Mouse (Mus musculus) macrophage (primary cell): Measurements from ENCODE around the gene Poc1b. TPM values are rescaled to one million over a fixed set of nuclear protein-coding genes. Genes with fewer than 3 reads are reported as not detected.
"Not testable (repeated sequence)": the region's sequence is repeated elsewhere in the genome, so short reads cannot be mapped to it uniquely, and the experiment has no call there.

ENCODE experiments used
- H3K27ac ChIP-seq: fragments of 350-480 bp; formaldehyde crosslinking; 2 replicates; pipeline ENCODE4 v1.9.0; 2021
- H3K36me3 ChIP-seq: fragments of 350-480 bp; formaldehyde crosslinking; 2 replicates; pipeline ENCODE4 v1.9.0; 2021; ENCODE audit errors: inconsistent target
- H3K4me3 ChIP-seq: fragments of 350-480 bp; formaldehyde crosslinking; 2 replicates; pipeline ENCODE4 v1.9.0; 2021; ENCODE audit errors: inconsistent target
- H3K79me2 ChIP-seq: fragments of 350-480 bp; formaldehyde crosslinking; 2 replicates; pipeline ENCODE4 v1.9.0; 2021; ENCODE audit errors: inconsistent target
- WGBS: methylation state at CpG from one replicate; pipeline ENCODE4 v1.1.7; 2026; ENCODE audit warnings: inconsistent platforms; ENCODE audit not compliant: missing documents; 5-methylcytosine and 5-hydroxymethylcytosine counted together
- polyA plus RNA-seq: library from polyadenylated mRNA; stranded (reverse); fragments of 250-400 nt; gene quantifications from 3 replicates; pipeline ENCODE4 v1.2.4, GENCODE M21; 2018; ENCODE audit warnings: inconsistent platforms

Poc1b gene
- polyA plus RNA-seq, 1 experiment from 2014 or later: 22.8 TPM

DNA sequence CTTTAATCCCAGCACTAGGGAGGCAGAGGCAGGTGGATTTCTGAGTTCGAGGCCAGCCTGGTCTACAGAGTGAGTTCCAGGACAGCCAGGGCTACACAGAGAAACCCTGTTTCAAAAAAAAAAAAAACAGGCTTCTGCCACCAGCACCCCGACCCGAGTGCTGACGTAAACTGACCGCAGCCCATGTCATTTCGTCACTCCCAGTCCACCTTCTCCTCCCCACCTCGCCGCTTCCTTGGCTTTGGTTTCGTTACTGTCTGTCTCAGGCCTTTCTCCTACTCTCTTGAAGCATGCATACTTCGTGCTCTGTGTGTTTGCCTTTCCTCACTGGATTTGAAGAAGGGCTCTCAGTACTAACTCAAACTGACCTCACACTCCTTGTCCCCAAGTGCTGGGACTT, 50.9 kb downstream of the Poc1b start:
- H3K27ac ChIP-seq, H3K4me3 ChIP-seq, H3K36me3 ChIP-seq, H3K79me2 ChIP-seq: not testable (repeated sequence)
- WGBS: 79% methylated on average over 8 of the region's 10 CpGs

DNA sequence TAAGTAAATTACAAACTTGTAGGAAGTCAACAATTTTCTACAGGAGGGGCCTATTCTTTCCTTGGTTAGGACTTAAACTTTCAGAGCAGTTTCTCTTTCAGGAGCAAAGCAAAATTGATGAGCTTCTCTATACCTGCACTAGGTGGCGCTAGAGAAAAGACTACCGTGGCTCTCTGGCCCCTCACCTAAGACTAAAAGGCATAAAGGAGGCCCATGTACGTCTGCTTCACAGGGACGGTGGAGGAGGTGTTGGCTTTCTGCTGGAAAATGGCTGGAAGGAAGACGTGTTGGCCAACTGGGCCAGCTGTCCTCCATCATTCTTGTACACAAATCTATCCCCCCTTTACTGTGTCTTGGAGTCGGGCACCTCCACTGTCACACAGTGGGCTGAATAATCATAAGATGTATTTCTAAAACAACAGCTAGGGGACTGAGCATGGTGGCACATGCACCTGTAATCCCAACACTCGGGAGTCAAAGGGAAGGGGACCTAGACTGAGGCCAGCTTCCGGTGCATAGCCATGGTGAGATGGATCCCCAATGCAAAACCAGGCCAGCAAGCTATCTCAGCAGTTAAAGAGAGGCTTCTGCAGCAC, 55.2 kb downstream of the Poc1b start:
- peaks cover 5% of the 10 kb centered on the region; the same call in 1 of the 2 replicates for H3K36me3 ChIP-seq
- H3K4me3 ChIP-seq: no peak overlapping the region
- no peak overlapping the region for H3K27ac ChIP-seq
- no peaks in the 10 kb centered on the region for H3K79me2 ChIP-seq
- WGBS: 50% methylated on average over 8 of the region's 8 CpGs

DNA sequence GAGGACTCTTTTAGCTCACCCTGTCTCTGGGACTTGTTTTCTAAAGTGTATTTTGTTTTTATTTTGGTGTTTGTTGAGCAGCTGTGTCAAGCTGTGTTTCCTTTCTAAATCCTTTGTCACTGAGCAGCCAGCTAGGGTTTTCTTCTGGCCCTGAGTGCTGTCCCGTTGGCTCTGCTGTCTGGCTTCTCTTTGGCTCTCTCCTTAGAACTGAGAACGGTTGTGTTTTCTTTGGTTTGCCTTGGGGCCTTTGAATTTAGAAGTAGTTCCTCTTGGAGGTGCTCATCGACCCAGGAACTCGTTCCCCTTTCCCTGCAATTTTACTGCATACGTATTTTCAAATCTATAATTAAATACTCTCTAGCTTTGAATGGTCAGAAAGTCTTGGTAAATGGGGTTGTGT, 56.2 kb downstream of the Poc1b start:
- Histone ChIP-seq H3K4me3 (no peak overlapping the region), H3K36me3 (peaks cover 5% of the 10 kb centered on the region; the same call in 1 of the 2 replicates), H3K27ac (no peak overlapping the region), H3K79me2 (no peaks in the 10 kb centered on the region)
- WGBS: 70% methylated on average over 5 of the region's 5 CpGs

DNA sequence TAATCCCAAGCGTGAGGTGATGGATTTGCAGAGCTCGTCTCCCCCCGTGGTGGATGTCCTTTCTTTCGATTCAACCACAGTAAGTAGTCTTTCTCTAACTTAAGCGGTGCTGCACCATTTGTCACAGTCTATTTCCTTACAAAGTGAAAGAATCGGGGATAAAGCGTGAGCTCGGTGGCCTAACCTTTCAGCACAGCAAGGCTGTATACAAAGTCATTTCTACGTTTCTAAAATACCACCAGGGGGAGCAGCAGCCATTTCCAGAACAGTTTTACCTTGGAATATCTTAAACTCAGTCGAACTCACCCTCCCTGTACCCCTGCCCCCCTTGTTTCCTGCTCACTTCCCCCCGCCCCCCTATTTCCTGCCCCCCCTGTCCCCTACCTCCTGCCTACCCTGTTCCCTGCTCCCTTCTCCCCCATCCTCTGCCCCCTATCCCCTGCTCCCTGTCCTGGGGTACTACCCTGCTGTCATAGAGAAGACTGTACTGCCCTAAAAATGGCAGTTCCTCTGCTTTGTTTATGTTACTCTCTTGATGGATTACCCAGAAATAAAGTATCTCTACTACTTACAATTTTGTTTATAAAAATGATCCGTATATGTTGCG, 58.1 kb downstream of the Poc1b start:
- Histone ChIP-seq H3K27ac (peak overlapping the region; percentile 36), H3K79me2 (no peaks in the 10 kb centered on the region), H3K4me3 (no peak overlapping the region), H3K36me3 (peaks cover 4% of the 10 kb centered on the region; the same call in 1 of the 2 replicates)
- 32% methylated on average over 12 of the region's 13 CpGs for WGBS

DNA sequence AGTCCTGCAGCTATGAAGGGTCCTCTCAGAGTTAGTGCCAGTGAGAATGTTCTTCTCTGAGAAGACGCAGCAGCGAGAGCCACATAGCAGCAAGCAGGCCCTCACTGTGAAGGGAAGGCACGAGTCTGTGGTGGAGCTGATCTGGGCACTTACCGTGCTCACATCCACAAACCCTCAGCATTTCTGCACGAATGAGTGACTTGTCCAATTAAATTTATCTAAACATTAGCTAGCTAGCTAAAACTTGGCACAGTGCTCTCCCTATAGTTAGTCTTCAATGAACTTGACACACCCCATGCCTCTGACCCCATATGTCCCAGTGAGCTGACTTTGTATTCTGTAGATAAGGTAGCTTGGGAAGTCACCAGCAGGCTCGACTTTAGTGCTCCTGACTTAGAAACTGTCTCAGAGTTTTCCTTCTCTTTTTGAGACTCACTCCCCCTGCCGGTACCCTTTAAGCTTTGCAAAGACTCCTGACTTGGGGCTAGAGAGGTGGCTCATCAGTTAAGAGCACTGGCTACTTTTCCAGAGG, 59.0 kb downstream of the Poc1b start:
- H3K27ac ChIP-seq: peak overlapping the region; percentile 36
- no peak overlapping the region for H3K4me3 ChIP-seq
- no peaks in the 10 kb centered on the region for H3K36me3 ChIP-seq
- WGBS: 67% methylated on average over 7 of the region's 7 CpGs
- H3K79me2 ChIP-seq: no peaks in the 10 kb centered on the region

DNA sequence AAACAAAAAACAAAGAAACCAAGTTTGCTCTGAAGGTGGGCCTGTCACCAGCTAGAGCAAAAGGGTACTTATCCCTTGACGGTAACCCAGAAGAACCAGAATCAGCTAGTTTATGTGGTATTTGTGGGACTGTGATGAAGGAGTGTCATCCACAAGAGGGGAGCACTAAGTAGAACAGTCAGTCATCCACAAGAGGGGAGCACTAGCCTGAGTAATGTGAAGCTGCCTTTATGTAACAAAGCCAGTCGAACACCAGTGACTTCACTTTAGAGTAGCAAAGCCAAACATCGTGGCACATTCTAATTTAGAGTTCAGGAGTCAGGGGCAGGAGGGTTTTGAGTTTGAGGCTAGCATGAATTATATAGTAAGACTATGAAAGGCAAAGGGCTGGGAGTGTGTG, 59.6 kb downstream of the Poc1b start:
- Histone ChIP-seq H3K79me2 (no peaks in the 10 kb centered on the region), H3K27ac (0 out of 2 replicates have a peak overlapping the region, but pooled peaks have one; percentile 36), H3K4me3 (no peak overlapping the region), H3K36me3 (no peaks in the 10 kb centered on the region)
- WGBS: 71% methylated on average over 3 of the region's 3 CpGs

DNA sequence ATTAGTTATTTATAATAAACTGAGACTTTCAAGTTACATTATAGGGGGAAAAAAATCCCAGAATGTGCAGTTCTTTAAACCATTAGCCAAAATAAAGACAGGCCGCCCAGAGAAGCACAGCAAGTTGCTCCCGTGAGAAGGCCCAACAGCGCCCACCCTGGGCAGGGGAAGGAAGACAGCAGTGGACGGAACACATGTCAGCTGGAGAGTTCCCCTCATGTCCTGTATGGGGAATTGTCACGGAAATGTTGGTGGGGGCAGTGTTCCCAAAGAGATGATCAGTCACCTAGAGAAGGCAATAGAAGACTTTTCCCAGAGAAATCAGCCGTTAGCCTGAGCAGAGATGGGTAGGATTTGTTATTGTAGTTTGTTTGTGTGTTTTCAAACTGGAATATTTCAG, 61.6 kb downstream of the Poc1b start:
- H3K27ac ChIP-seq: peak overlapping the region; percentile 93
- WGBS: 83% methylated on average over 6 of the region's 6 CpGs
- no peak overlapping the region for H3K4me3 ChIP-seq
- H3K79me2 ChIP-seq: no peaks in the 10 kb centered on the region
- no peaks in the 10 kb centered on the region for H3K36me3 ChIP-seq

DNA sequence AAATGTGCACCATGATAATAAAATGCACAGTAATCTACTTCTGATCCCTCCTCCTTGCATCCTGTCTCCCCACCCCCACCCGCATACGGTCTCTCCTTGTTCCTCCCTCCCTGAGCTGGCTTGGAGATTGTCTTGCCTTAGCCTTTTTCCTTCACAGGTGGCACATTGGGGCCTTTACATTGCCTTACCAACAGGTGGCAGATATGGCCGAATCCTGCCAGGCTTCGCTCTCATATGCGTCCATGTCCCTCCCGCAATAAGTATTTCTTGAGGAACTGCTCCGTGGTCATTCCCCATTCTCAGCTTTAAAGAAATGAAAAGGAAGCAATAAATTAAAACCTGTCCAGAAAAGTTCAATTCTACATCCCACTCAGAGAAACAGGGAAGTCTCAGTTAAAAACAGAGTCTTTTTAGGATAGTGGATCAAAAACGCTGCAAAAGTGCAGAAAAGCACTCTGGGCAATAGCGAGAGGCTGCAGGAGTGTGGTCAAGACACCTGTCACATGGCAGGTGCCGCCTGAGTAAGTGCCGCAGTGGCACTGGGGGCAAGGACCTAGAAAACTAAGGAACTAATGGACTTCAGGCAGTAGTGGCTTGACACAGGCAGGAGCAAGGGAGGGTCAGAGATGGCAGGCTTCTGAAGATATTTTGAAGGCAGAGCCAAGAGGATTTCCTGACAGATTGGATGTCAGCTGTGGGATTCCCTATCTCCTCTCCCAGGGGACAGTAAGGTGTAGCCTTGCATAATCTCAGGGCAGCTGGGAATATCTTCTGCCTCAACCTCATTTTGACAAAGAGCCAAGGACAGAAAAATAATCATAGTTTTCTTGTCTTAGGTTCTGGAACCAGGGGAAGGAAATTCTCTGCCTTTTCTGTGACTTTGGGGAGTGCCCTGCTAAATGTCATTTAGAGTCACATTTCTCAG, 62.3 kb downstream of the Poc1b start:
- Histone ChIP-seq H3K27ac (peak overlapping the region; percentile 93), H3K4me3 (no peak overlapping the region), H3K79me2 (no peaks in the 10 kb centered on the region), H3K36me3 (no peaks in the 10 kb centered on the region)
- WGBS: 11% methylated on average over 11 of the region's 11 CpGs

DNA sequence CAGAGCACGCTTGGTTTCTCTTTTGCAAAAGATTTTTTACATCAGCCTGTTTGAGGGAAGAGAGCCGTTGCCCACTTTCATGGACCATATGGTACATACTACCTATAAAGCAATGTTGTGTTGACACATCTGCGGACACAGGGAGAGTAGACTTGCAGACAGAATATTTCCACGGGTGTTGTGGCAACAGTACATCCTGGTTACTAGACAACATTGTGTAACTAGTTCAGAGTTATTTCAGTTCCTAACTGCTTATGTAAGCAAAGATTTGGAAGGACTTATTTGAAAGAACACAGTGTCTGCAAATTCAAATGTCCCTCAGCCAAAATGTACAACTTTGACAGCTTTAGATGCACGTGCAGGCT, 62.9 kb downstream of the Poc1b start:
- peak overlapping the region; percentile 93 for H3K27ac ChIP-seq
- no peaks in the 10 kb centered on the region for H3K36me3 ChIP-seq
- H3K79me2 ChIP-seq: no peaks in the 10 kb centered on the region
- no peak overlapping the region for H3K4me3 ChIP-seq
- 21% methylated on average over 5 of the region's 5 CpGs for WGBS

DNA sequence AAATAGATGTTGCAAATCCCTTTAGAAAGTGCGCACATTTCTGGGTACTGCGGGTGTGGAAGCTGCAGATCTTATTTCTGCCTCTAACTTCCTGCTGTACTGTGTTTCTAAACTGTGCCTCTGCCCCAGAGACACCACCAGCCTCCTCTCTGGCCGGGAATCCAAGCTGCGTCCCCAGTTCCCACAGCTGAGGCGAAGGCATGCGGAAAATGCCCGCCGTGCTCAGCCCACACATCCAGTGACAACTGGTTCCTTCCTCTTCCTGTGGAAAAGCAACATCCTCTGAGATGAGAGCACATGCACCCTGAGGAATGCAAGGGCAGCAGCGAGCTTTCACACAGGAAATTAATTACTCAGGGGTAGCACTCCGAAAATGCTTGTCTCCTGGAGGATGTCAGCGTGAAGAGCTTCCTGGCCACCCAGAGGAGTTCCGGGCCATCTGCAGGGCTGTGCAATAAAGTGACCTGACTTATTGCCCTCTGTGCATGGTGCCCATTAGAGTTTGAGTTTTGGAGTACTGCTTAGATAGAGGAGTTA, 65.2 kb downstream of the Poc1b start:
- 0% methylated on average over 12 of the region's 12 CpGs for WGBS
- Histone ChIP-seq H3K27ac (peak overlapping the region; percentile 93), H3K36me3 (no peaks in the 10 kb centered on the region), H3K4me3 (no peak overlapping the region), H3K79me2 (no peaks in the 10 kb centered on the region)

DNA sequence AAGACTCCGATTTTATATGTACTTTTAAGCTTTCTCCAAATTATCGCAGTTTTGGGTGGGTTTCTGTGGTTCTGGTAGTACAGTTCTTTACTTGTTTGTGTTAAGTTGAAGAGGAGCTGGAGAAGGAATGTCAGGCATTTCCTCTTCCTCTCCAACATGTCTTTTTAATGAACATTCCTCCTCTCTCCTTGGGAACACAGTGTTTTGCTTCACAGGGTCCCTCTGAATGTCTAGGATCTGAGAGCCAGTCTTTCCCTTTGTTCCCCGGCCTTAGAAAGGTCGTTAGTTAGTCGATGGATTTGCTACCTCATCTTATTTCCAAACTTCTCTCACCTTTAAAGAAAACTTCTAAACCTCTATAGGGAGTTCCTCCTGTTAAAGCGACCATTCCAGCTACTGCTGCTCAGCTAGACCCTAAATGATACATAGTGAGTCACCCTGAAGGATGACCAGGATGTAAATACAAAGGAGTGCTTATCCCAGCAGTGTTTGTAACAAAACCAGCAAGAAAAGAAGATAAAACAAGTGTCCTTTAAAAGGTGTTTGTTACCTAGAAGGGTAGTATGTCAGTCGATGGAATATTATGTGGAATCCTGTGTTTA, 66.2 kb downstream of the Poc1b start:
- H3K36me3 ChIP-seq: no peaks in the 10 kb centered on the region
- no peaks in the 10 kb centered on the region for H3K79me2 ChIP-seq
- H3K4me3 ChIP-seq: no peak overlapping the region
- whole genome bisulfite sequencing: 89% methylated on average over 7 of the region's 7 CpGs
- H3K27ac ChIP-seq: peak overlapping the region; percentile 93

DNA sequence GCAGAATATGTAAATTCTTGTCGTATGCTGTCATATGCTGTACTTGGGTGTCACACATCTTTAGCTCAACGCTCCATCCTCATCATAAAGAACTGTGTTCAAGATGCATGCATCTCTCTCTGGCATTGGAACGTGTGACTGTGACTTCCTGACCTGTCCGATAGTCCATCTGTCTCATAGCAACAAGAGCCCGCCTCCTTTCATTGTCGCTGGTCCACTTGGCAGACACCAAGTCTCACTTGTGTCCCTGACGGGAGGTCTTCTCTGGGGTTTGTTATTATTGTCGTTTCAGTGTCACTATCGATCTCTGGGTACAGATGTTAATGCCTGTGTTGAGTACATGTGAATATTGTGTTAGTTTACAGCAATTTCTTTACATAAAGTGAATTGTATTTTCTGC, 70.1 kb downstream of the Poc1b start:
- Histone ChIP-seq H3K79me2 (no peaks in the 10 kb centered on the region), H3K4me3 (no peak overlapping the region), H3K27ac (peak overlapping the region; percentile 29), H3K36me3 (no peaks in the 10 kb centered on the region)
- 93% methylated on average over 9 of the region's 9 CpGs for WGBS

DNA sequence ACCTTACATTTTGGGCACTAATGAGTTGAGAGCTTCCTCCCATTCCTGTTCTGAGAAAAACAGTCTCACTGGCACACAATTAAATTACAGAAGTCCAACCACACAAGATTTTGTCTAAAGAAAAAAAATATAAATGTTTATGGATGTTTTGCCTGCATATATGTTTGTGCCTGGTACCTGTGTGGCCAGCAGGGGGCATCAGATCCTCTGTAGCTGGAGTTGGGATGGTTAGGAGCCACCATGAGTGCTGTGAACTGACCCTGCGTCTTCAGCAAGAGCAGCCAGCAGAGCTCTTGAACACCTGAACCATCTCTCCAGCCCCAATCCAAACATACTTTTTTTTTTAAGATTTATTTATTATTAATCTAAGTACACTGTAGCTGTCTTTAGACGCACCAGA, 71.3 kb downstream of the Poc1b start:
- WGBS: 100% methylated on average over 1 of the region's 2 CpGs
- Histone ChIP-seq H3K36me3 (no peaks in the 10 kb centered on the region), H3K4me3 (no peak overlapping the region), H3K79me2 (no peaks in the 10 kb centered on the region), H3K27ac (no peak overlapping the region)

DNA sequence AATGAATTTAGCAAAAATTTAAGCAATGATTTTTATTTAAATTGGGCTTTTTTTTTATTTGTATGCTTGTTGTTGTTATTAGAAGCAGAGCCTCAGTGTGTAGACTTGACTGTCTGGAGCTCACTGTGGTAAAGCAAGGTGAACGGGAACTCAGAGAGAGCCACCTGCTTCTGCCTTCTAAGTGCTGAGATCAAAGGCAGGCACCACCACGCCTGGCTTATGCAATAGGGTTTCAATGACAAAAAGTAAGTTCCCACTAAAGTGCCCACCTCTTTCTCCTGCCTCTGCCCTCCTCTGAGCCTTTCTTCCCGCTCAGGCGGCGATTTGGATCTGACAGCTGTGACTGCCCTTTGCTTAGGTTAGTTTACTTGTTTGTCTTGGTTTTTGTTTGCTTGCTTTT, 72.3 kb downstream of the Poc1b start:
- Histone ChIP-seq H3K36me3 (no peaks in the 10 kb centered on the region), H3K4me3 (no peak overlapping the region), H3K27ac (peak overlapping the region; percentile 98; the same call in 1 of the 2 replicates), H3K79me2 (no peaks in the 10 kb centered on the region)
- 95% methylated on average over 5 of the region's 5 CpGs for WGBS
